Mouse (Mus musculus) MEL (cell line): ENCODE data around the gene Rnf10.

Source experiments
- ETS1 ChIP-seq: IDR thresholded peaks from 2 replicates; pipeline ENCODE4 v1.6.1; 2012; ENCODE audit warnings: low read depth, mild to moderate bottlenecking, inconsistent platforms, low read length, improper control_type of control experiment, moderate library complexity
- GATA1 ChIP-seq: IDR thresholded peaks from 2 replicates; pipeline ENCODE4 v1.6.1; 2011; ENCODE audit warnings: low read depth, low read length, improper control_type of control experiment
- SIN3A ChIP-seq: IDR thresholded peaks from 2 replicates; pipeline ENCODE4 v1.6.1; 2012; ENCODE audit warnings: low read length, improper control_type of control experiment, inconsistent platforms
- SMC3 ChIP-seq: IDR thresholded peaks from 2 replicates; pipeline ENCODE4 v1.6.1; 2011; ENCODE audit warnings: low read depth, low read length, improper control_type of control experiment
- UBTF ChIP-seq: IDR thresholded peaks from 2 replicates; pipeline ENCODE4 v1.6.1; 2012; ENCODE audit warnings: low read depth, mild to moderate bottlenecking, inconsistent platforms, low read length, improper control_type of control experiment, moderate library complexity, borderline replicate concordance; ENCODE audit not compliant: insufficient read depth
- USF1 ChIP-seq: IDR thresholded peaks from 2 replicates; pipeline ENCODE4 v1.6.1; 2014; ENCODE audit warnings: low read depth, mild to moderate bottlenecking, inconsistent platforms, low read length, improper control_type of control experiment, moderate library complexity
- ZNF384 ChIP-seq: IDR thresholded peaks from 2 replicates; pipeline ENCODE4 v1.6.1; 2012; ENCODE audit warnings: low read depth, mild to moderate bottlenecking, inconsistent platforms, low read length, improper control_type of control experiment

DNA sequence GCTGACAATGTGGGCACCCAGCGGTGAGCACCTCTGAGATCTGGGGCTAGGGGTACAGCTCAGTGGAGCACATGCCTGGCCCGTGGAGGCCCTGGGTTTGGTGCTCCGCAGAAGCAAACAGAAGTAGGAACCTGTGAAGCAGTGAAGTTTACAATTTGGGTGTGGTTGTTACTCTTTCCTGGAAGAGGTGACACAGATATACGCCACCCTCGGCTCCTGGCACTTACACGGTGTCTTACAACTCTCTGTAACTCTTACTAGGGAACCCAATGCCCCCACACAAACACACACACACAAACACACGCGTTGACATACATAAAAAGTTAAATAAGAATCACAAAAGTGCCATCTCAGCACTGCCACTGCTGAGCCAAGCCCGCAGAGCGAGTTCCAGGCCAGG, 23.6 kb upstream of the Rnf10 start:
- no peak for TF ChIP-seq ETS1
- no peak for TF ChIP-seq SMC3
- TF ChIP-seq USF1 = no peak
- no peak for TF ChIP-seq SIN3A
- no peak for TF ChIP-seq UBTF
- no peak for TF ChIP-seq GATA1
- TF ChIP-seq ZNF384 = no peak
